Mouse (Mus musculus) embryo, embryonic 10.5 days (tissue): ENCODE measurements at regions not wholly inside any gene's neighbourhood (a gene's known extent, or its start where the extent isn't known, plus 50 kb on each side); places are given as distances from the start of the nearest gene placed in this dataset.

Experiments
- DNase-seq: peaks from one replicate; pipeline ENCODE4 v3.0.0-alpha.2; 2015; ENCODE audit warnings: low spot score

GRCm38 (mm10) chr14:62071140-62071539, 221.2 kb upstream of the Rnaseh2b start:
- no peak for DNase-seq

- no peak for DNase-seq
These were observed 208.3 kb upstream of the Rnaseh2b start for GRCm38 (mm10) chr14:62084047-62084446.

DNA sequence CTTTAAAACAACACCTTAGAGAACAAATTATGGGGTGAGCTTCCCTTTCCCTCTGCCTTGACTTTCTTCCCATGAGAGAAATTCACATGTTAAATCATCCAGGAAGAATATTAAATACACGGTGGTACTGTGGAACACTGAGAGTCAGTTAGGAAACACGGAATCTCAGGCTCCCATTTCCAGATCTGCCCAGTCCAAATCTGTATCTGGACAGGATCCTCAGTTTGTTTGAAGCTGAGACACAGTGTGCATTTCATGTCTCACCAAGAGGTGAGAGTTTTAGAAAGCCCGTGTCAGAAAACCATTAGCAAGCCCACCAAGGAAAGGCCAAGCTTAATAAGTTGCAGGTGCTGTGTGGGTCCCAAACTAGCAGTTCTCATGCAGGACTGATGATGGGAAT, 204.2 kb upstream of the Rnaseh2b start:
- DNase-seq, result no peak

DNA sequence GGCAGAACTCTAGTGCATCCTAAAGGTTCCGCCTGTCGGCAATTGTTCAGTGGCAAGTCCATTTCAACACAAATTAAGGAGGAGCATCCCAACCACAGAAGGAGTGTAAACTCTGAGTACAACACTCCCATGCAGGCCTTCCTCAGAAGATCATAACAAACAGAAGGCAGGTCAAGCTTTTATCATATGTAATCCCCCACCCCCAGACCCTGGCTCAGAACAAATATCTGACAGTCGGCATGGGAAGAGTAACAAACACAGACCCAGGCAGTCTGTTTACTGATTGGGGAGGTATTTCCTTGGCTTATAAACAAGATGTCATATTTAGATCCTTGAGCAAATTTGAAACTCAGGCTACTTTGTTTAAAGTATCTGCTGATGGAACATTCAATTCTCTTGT, 174.9 kb upstream of the Rnaseh2b start:
- DNase-seq, result no peak

DNA sequence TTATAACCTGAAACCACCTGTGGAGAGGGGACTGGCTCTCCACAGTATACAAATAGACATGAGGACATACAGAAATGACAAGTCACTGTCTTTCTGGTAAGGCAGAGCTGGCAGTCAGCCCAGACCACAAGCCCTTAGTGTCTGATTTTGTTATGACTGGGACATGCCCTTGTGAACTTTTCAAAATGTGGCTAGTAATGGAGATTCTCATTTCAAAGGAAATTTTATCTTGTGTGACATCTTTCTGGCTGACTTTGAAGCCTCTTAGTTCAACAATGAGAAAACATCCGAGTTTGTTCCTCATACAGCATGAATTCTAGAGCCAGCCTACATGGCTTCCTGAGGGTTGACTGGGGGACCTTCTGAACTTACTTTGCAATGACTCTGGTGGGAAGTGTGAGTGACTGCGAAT, 173.8 kb upstream of the Rnaseh2b start:
- no peak for DNase-seq

DNA sequence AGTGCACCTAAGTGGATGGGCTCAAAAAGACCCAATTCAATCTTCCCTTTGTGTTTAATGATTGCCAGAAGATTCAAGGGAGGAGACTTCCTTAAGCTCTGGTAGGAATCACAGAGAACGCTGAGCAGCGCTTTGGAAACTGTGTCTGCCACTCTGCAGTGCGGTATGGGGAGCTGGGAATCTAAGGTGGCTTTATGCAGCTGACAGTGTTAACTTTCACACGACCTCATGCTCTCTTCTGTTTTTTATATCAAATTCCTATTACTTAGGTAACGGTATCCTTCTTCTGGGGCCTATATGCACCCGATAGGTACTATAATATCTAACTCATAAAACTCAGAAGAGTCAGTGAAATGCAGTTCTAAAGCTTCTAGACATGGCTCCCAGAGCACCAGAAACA, 163.5 kb upstream of the Rnaseh2b start:
- DNase-seq, result no peak

DNA sequence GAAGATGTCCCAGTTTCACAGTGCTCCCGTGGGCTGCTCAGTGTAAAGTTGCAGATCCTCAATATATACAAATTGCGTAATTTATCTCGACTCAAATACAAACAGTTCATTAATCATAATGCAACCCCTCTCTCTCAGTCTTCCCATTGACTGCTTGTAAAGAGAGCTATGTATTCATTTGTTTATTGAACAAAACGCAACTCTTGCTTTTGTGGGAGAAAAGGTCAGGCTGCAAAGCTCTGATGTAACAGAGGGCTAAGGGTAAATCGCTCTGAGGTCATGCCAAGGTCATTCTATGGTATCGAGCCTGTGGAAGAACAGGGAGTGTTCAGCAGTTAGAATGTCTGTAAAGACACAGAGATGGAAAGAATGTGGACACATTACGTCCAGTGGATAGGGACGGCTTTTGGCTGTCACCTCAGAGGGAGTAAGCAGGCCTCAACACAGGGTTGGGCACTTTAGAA, 160.0 kb upstream of the Rnaseh2b start:
- DNase-seq, result no peak

GRCm38 (mm10) chr14:62137981-62138380, 154.4 kb upstream of the Rnaseh2b start:
- no peak for DNase-seq

DNA sequence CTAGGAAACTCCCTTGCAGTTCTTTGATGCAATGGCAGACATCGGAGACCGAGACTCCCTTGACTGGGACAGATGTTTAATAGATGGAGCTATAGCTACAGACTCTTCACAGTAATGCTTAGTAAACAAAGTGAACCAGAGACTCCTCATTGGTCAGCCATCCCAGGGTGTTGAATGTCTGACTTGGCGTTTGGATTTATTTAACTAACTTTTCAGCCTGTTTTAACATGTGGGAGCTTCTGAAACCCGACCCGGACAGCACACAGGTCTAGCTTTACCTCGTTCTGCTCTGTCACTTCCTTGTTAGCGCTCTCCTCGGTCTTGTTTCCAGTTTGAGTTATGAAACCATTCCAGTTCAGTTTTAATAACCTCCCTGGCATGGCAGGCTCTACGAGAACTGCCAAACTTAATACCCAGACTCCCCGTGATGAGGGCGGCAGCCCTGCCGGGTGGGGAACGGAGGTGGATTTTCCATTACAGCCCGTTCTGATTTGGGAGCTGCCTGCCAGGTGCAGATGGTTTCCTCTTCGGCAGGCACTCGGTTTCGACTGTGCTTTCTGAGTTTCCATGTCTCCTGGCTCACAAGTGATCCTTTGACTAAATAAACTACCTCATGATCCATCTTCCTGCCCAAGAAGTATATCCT, 147.9 kb upstream of the Rnaseh2b start:
- DNase-seq, result no peak

DNA sequence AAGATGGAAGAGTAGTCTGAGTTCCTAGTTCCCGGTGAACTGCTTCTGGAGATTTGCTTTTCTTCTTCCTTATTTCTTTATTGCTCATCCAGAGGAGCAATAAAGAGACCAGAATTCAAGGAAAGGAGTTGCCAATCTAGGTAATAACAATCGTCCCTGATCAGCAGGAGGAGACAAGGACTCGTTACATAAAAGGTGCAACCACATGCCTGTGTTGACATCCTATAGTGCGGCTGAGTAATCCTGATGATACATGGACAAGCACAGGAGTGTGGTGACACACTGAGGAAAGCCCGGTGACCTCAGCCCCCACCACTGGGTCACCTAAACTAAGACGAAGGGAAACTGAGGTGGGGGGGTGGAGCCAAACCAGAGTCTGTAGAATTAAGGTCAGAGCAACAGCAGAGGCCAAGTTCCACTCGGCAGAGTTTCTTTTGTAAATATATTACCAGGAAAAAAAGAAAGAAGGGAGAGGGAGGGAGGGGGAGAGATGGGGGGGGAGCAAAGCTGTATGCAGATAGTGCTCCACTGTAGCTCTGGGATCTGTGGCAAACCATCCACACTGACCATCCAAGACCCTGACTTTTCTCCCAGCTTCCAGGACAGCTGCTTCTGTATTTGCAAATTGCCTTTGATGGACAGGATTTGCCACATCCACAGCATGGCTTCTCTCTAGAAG, 135.2 kb upstream of the Rnaseh2b start:
- no peak for DNase-seq

GRCm38 (mm10) chr14:62159690-62160089, 132.7 kb upstream of the Rnaseh2b start:
- DNase-seq, result no peak

GRCm38 (mm10) chr14:62163120-62163796, 129.1 kb upstream of the Rnaseh2b start:
- no peak for DNase-seq

- no peak for DNase-seq
These were observed 127.5 kb upstream of the Rnaseh2b start for GRCm38 (mm10) chr14:62164918-62165317.

DNA sequence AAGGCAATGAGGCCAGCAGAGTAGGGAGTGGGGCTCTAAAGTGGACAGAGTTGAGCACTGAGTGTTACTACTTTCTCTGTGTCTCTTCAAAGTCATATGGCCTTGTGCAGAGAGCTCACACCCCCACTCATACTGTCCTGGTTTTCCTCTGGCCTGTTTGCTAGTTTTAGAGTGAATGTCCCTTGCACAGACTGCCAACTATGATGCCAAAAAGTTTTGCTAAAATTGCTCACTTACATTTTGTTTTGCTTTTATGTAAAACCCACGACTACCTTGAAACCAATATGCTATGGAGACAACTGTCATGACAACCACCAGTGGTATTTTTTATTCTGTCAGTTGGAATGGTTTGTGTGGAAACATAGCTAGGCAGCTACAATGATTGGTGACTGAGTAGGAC, 126.4 kb upstream of the Rnaseh2b start:
- no peak for DNase-seq

- peak; percentile 50 for DNase-seq
These were observed 125.8 kb upstream of the Rnaseh2b start for GRCm38 (mm10) chr14:62166596-62166995.

DNA sequence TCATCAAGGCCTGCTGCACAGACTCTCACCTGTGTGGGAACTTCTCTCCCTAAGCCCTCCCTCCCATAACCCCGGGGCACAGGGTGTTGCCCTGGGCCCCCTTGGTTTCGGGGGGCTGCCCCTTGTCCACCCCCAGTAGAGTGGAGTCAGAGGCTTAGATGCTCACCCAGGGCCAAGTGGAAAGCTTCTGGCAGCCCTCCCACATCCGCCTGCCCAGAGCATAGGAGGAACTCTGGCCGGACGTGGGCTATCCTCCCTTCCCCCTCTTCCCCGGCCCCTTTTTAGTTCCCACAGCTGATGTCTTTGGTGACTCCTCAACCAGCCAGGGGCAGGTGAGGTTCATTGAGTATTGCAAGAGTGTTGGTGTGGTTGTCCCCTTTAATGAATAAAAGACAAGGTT, 125.3 kb upstream of the Rnaseh2b start:
- no peak for DNase-seq

GRCm38 (mm10) chr14:62168711-62169110, 123.7 kb upstream of the Rnaseh2b start:
- DNase-seq, result no peak

DNA sequence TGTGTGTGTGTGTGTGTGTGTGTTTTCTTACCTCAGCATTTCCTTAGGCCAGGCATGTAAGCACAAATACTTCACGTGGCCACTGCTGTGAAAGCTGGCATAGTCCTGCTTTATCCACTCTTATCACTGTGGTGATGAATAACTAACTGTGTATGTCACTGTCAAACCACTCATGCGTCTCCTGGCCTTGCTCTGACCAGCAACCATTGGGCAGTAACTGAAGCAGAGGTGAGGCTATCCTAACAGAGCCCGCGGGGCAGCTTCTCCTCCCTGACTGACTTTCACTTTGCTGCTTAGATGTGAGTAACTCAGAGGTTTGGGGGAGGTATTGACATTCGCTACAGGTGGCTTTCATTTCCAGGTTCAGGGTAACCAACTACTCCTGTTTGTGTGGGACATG, 122.0 kb upstream of the Rnaseh2b start:
- no peak for DNase-seq

DNA sequence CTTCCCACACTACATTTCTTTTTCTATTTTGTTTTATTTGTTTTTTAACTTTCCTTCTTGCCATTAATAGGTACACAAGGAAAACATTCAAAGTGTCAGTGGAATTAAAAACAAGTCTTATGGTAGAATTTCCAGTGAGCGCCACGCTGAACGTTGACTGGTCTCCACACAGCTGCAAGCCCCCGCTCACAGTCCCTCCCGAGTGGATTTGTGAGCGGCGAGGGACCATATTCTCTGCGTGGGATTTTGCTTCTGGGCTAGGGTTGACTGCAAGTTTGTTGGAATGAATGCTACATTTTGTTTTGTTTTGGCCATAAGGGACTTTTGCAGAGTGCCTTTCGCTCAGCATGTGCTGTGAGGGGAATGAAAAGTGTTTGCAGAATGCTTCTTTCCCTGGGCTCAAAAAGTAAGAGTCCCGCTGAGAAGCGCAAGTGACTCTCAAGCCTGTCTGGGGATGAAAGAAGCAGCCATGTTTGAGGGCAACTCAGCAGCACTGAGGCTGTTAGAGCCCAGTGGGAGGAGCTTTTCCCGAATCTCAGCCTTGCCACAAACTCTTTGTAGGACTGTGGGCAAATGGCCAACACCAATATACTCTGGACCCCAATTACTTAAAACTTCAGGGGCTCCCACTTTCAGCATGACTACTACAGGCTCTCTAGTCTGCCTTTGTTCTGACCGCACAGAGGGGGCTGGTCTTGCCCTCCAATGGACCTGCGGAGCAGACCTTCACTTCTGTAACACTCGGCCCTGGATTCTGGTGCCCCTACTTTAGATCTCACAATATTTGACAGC, 120.9 kb upstream of the Rnaseh2b start:
- DNase-seq, result no peak

DNA sequence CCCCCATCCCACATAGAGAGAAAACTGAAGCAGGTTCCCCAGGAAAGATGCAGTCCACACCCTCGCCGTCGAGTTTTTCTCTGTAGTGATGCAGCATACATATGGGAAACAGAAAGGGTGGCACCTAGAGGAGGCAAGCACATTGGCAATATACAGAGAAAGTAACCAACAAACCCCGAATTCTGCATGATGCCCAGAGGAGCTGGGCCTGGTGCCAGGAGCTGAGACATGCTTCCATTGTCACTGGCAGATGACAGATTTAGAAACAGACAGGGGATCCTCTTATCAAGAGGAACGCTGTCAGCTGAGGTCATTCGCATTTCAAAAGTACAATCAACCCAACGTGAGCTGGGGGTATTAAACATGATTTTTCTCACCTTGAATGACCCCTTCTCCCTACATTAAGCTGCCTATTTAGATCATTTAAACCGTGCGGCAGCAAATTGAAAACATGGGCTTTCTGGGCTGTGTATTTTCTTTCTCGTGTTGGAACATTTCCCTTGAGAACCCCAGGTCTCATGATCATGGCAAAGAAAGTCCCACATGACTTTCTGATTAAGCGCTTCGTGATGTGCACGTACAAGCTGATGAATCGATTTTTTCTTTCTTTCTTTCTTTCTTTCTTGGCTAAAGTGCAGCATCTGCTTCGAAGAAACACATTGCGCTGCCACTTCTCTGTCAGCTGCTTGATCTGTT, 118.4 kb upstream of the Rnaseh2b start:
- no peak for DNase-seq

DNA sequence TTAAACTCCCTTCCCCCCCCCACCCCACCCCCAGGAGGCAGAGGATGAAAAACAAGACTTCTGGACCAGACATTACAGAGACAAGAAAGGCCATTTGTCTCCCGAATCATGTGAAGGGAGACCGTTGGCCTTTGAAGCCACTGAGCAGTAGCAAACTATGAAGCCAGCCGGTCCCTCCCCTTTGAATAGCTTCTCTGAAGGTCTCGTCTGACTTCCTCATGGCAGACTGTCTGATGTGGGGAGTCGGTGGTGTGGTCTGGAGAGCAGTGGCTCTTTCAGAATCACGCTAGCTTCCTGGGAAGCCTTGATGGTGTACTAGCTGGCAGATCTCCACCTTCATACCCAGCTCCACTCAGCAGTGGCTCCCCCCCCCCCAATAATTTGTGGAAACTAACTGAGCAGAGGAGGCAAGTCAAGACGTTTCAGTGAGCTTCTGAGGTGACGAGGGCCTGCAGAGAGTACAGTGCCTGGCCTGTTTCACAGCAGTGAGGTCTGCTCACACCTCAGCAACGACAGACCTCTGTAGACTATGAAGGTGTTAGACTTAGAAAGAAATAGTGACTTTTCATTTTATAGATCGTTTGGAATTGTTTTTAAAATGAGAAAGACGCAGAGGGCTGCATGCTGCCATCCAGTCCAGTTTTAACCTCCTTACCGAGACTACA, 116.9 kb upstream of the Rnaseh2b start:
- DNase-seq, result no peak
